Mouse (Mus musculus) kidney, embryonic 16.5 days (tissue): ENCODE data around the gene Baiap2. TPM values are rescaled to one million over a fixed set of nuclear protein-coding genes. Genes with fewer than 3 reads are reported as not detected.

Experiments
- ATAC-seq: fragments of 200-750 bp; cut with Nextera tagmentation; 2 replicates; pipeline ENCODE4 v1.8.0; 2017; ENCODE audit warnings: moderate TSS enrichment; ENCODE audit not compliant: low FRiP score, low TSS enrichment
- H3K27ac ChIP-seq: fragments of 300-500 bp; sonication (generic); 2 replicates; pipeline ENCODE4 v1.5.1; 2014; ENCODE audit warnings: low read length
- H3K27me3 ChIP-seq: fragments of 300-500 bp; sonication (generic); 2 replicates; pipeline ENCODE4 v1.6.1; 2014; ENCODE audit warnings: low read length, control low read depth, mixed read lengths; ENCODE audit not compliant: insufficient read depth
- H3K36me3 ChIP-seq: fragments of 300-500 bp; sonication (generic); 2 replicates; pipeline ENCODE4 v1.6.1; 2014; ENCODE audit warnings: low read length, control low read depth, mixed read lengths; ENCODE audit not compliant: insufficient read depth
- H3K4me1 ChIP-seq: fragments of 300-500 bp; sonication (generic); 2 replicates; pipeline ENCODE4 v1.6.1; 2014; ENCODE audit warnings: low read length, control low read depth, mixed read lengths; ENCODE audit not compliant: insufficient read depth
- H3K4me2 ChIP-seq: fragments of 300-500 bp; sonication (generic); replicated peaks from 2 replicates; pipeline ENCODE4 v1.6.1; 2014; ENCODE audit warnings: low read depth, low read length
- H3K4me3 ChIP-seq: fragments of 300-500 bp; sonication (generic); 2 replicates; pipeline ENCODE4 v1.5.1; 2014; ENCODE audit warnings: mild to moderate bottlenecking, low read length
- H3K9ac ChIP-seq: fragments of 300-500 bp; sonication (generic); replicated peaks from 2 replicates; pipeline ENCODE4 v1.6.1; 2014; ENCODE audit warnings: low read length
- H3K9me3 ChIP-seq: fragments of 300-500 bp; sonication (generic); 2 replicates; pipeline ENCODE4 v1.6.1; 2016; ENCODE audit warnings: low read length, control low read depth
- WGBS: fragments of 180-500 bp; shearing (Covaris S2); extraction: QIAGEN DNeasy Blood & Tissue Kit; methylation state at CpG from one replicate; pipeline ENCODE4 v1.1.7; 2014; 5-methylcytosine and 5-hydroxymethylcytosine counted together
- microRNA counts: library from miRNA; unstranded; fragments of <30 nt; microRNA quantifications from one replicate; lab custom pipeline; 2016
- microRNA-seq: library from miRNA; unstranded; fragments of <30 nt; microRNA quantifications from one replicate; pipeline ENCODE4, GENCODE M21; 2016
- polyA plus RNA-seq: library from polyadenylated mRNA; unstranded; fragments of >200 nt; fragmentation: Nextera tagmentation; extraction: Ambion mirVana; gene quantifications from 2 replicates; pipeline ENCODE4 v1.2.1, GENCODE M21; 2015

Gene Baiap2
- polyA plus RNA-seq, 1 experiment from 2014 or later: 25.3 TPM

- H3K36me3 ChIP-seq: no peaks in the 10 kb centered on the region
- H3K4me2 ChIP-seq: no peak overlapping the region
- H3K4me1 ChIP-seq: peaks cover 32% of the 10 kb centered on the region
- no peak overlapping the region for H3K27ac ChIP-seq
- H3K27me3 ChIP-seq: peaks cover 23% of the 10 kb centered on the region
- no peak overlapping the region for H3K9ac ChIP-seq
- no peaks in the 10 kb centered on the region for H3K9me3 ChIP-seq
- no peak overlapping the region for H3K4me3 ChIP-seq
- ATAC-seq: no peak
- 78% methylated on average over 8 of the region's 8 CpGs for WGBS
These were observed 106.5 kb downstream of the Baiap2 start for GRCm38 (mm10) chr11:120049067-120049466.

- Histone ChIP-seq H3K9ac (no peak overlapping the region), H3K9me3 (no peaks in the 10 kb centered on the region), H3K4me1 (peaks cover 20% of the 10 kb centered on the region), H3K27ac (no peak overlapping the region), H3K36me3 (no peaks in the 10 kb centered on the region), H3K4me2 (no peak overlapping the region), H3K4me3 (no peak overlapping the region), H3K27me3 (peaks cover 20% of the 10 kb centered on the region)
- 50% methylated on average over 14 of the region's 14 CpGs for WGBS
- ATAC-seq: no peak
These were observed 108.7 kb downstream of the Baiap2 start for GRCm38 (mm10) chr11:120051124-120051811.

GRCm38 (mm10) chr11:120052274-120052673 lies 109.7 kb downstream of the Baiap2 start:
- H3K36me3 ChIP-seq: no peaks in the 10 kb centered on the region
- no peak overlapping the region for H3K27ac ChIP-seq
- H3K27me3 ChIP-seq: peaks cover 16% of the 10 kb centered on the region
- H3K9ac ChIP-seq: no peak overlapping the region
- no peak overlapping the region for H3K4me3 ChIP-seq
- 56% methylated on average over 9 of the region's 9 CpGs for WGBS
- H3K4me1 ChIP-seq: peaks cover 12% of the 10 kb centered on the region
- no peak overlapping the region for H3K4me2 ChIP-seq
- no peaks in the 10 kb centered on the region for H3K9me3 ChIP-seq
- ATAC-seq: no peak

- no peak for ATAC-seq
- Histone ChIP-seq H3K36me3 (no peaks in the 10 kb centered on the region), H3K9ac (no peak overlapping the region), H3K4me3 (no peak overlapping the region), H3K4me2 (no peak overlapping the region), H3K27me3 (peaks cover 3% of the 10 kb centered on the region), H3K27ac (no peak overlapping the region), H3K4me1 (no peaks in the 10 kb centered on the region), H3K9me3 (no peaks in the 10 kb centered on the region)
- WGBS: 81% methylated on average over 4 of the region's 4 CpGs
These were observed 111.3 kb downstream of the Baiap2 start for GRCm38 (mm10) chr11:120053846-120054245.

GRCm38 (mm10) chr11:120055953-120056732 lies 113.6 kb downstream of the Baiap2 start:
- no peaks in the 10 kb centered on the region for H3K9me3 ChIP-seq
- H3K27ac ChIP-seq: no peak overlapping the region
- H3K4me3 ChIP-seq: no peak overlapping the region
- no peaks in the 10 kb centered on the region for H3K36me3 ChIP-seq
- no peak for ATAC-seq
- no peak overlapping the region for H3K4me2 ChIP-seq
- no peaks in the 10 kb centered on the region; the same call in 1 of the 2 replicates for H3K4me1 ChIP-seq
- 86% methylated on average over 12 of the region's 12 CpGs for WGBS
- H3K9ac ChIP-seq: no peak overlapping the region
- no peaks in the 10 kb centered on the region for H3K27me3 ChIP-seq

MicroRNA genes within 50 kb of the gene (microRNA counts, 519-probe panel; counts per million panel counts)
- microRNA mmu-miR-338-3p (lab: Ali Mortazavi, UCI) (2,528 counts per million, percentile 62 among the panel's probes with 10 or more counts), microRNA mmu-miR-338-5p (lab: Ali Mortazavi, UCI) (1,809 counts per million, percentile 47 among the panel's probes with 10 or more counts)

Small RNAs within 50 kb of the gene (microRNA-seq; reads per million reads assigned to microRNA genes)
- not detected for gene Mir3065
- gene Mir338: not detected

Other genes starting within 250 kb of the Baiap2 start
- gene Chmp6, start 29.3 kb upstream of the Baiap2 start, polyA plus RNA-seq: 110 and 114 TPM in 2 replicates
- 1.7 and 2.0 TPM in 2 replicates for gene Aatk, start 104.4 kb downstream of the Baiap2 start, polyA plus RNA-seq
- 26.6 and 27.9 TPM in 2 replicates for gene Cep131, start 144.1 kb downstream of the Baiap2 start, polyA plus RNA-seq
- 22.0 and 24.9 TPM in 2 replicates for gene Tepsin, start 156.0 kb downstream of the Baiap2 start, polyA plus RNA-seq
- gene Ndufaf8, start 156.2 kb downstream of the Baiap2 start, polyA plus RNA-seq: 89.2 and 98.9 TPM in 2 replicates
- gene Slc38a10, start 208.6 kb downstream of the Baiap2 start, polyA plus RNA-seq: 132 and 133 TPM in 2 replicates